Comparison of ENCODE assay signal across 8 mouse cellular contexts in the genomic region with DNA sequence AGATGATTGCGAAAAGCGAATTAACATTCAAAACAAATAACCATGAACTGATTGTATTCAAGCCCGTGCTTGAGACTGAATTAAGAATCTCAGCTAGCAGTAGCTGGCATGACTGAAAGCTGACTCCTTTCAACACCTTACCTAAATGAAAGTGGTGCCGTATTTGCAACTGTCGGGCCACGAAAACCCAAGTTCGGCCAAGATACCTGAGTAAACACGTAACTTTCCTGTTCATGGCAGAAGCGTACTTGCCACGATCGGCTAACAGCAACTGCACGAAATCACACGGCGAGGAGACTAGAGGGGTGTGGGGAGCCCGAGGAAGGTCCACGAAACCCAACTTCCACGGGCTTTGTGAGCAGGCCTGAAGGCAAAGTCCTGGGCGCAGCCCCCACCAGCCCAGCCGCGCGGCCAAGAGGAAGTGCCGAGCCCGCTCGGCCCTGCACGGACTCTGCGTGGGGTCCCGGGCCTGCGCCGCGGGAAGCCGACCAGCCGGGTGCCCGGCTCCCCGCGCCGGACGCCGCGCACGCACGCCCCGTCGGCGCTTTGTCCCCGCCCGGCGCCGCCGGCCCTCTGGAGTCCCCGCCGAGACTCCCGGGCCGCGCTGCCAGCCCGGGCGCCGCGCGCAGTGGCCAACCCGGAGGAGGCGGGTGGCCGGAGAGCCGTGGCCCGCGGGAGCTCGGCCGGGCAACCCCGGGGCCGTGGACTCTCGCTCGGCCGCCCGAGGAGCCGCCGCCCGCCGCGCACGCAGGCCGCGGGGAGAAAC. TPM values are rescaled to one million over a fixed set of nuclear protein-coding genes. Genes with fewer than 3 reads are reported as not detected.
A peak's percentile ranks its signal among the peaks of the same experiment; 100 is the strongest.
DNase-seq lines count a peak whose midpoint lies in the region; TF ChIP-seq lines count a peak whose summit lies in the region.

No protein-coding gene starts in this region.

- H3K9ac ChIP-seq in ES-Bruce4 (ENCODE audit: low read depth, poor library complexity, severe bottlenecking), result peak overlapping the region; percentile 84

- H3K4me1 ChIP-seq in ES-Bruce4 (ENCODE audit: control insufficient read depth, insufficient read depth, low read length), result no peaks in the 10 kb centered on the region
- peaks cover 29% of the 10 kb centered on the region for H3K4me1 ChIP-seq in forebrain, embryonic 10.5 days

- WGBS in forebrain, embryonic 10.5 days, result under 1% methylated on average over 68 of the region's 81 CpGs

- intact Hi-C loops in heart, postnatal 25 days (cut with DNase I), result loop anchor here (5.0 kb wide), 2 partner anchors 43 to 113 kb away; a partner anchor contains a TSS

- peak; percentile 62 for DNase-seq in adrenal gland, postnatal 25 days
- peak; percentile 64 for DNase-seq in forebrain, embryonic 10.5 days (ENCODE audit: extremely low spot score, low spot score)
- DNase-seq in heart, postnatal 25 days (ENCODE audit: low spot score), result peak; percentile 44
- DNase-seq in layer of hippocampus, adult 18-20 months (ENCODE audit: low spot score in 2 of 2), result peak; percentile 16 to 39
- DNase-seq in lung, postnatal 10 days, result peak; percentile 71
- DNase-seq in right cerebral cortex, adult 2 months (ENCODE audit: low spot score in 2 of 2), result peak; percentile 43 to 52
- DNase-seq in urinary bladder, postnatal 4 days (ENCODE audit: low spot score in 2 of 2), result peak; percentile 58 to 62

- H3K27me3 ChIP-seq in ES-Bruce4 (ENCODE audit: control insufficient read depth, insufficient read depth, low read length, poor library complexity, severe bottlenecking), result no peaks in the 10 kb centered on the region
- no peaks in the 10 kb centered on the region for H3K27me3 ChIP-seq in forebrain, embryonic 10.5 days (ENCODE audit: poor library complexity, severe bottlenecking)

- H3K4me3 ChIP-seq in ES-Bruce4 (ENCODE audit: low read depth, low read length), result peak overlapping the region; percentile 80
- H3K4me3 ChIP-seq in forebrain, embryonic 10.5 days, result peak overlapping the region; percentile 91

- TF ChIP-seq CTCF in ES-Bruce4 (IDR thresholded peaks at IDR 0.05; ENCODE audit: low read depth, low read length), result no peak

- no peak for TF ChIP-seq EP300 in ES-Bruce4 (IDR thresholded peaks at IDR 0.05; ENCODE audit: insufficient read depth, low read depth, low read length)

- peak overlapping the region; percentile 14; the same call in 1 of the 2 replicates for H3K27ac ChIP-seq in ES-Bruce4 (ENCODE audit: insufficient read depth, low read length)
- peak overlapping the region; percentile 98 for H3K27ac ChIP-seq in forebrain, embryonic 10.5 days

- H3K9me3 ChIP-seq in ES-Bruce4 (replicated peaks; ENCODE audit: control insufficient read depth, insufficient read depth, low read length, poor library complexity, severe bottlenecking), result no peaks in the 10 kb centered on the region
- H3K9me3 ChIP-seq in forebrain, embryonic 10.5 days, result no peaks in the 10 kb centered on the region

- TF ChIP-seq POLR2A in ES-Bruce4 (IDR thresholded peaks at IDR 0.05; ENCODE audit: insufficient read depth, low read length), result no peak

- H3K36me3 ChIP-seq in ES-Bruce4 (ENCODE audit: control insufficient read depth, insufficient read depth, low read length, poor library complexity, severe bottlenecking), result no peaks in the 10 kb centered on the region
- H3K36me3 ChIP-seq in forebrain, embryonic 10.5 days (replicated peaks), result no peaks in the 10 kb centered on the region; the same call in 1 of the 2 replicates

RNA-seq across cellular contexts. Expression of a gene that starts 0.8 kb away (rescaled TPM):
- 89.0 and 98.5 TPM in 2 replicates for polyA plus RNA-seq in ES-Bruce4 (2011; ENCODE audit: insufficient read depth, insufficient read length, low read depth, missing spikeins)
- total RNA-seq in adrenal gland, postnatal 25 days (2021), result 50.5 and 67.1 TPM in 2 replicates
- polyA plus RNA-seq in forebrain, embryonic 10.5 days (2016; fragmentation: Nextera tagmentation; extraction: Ambion mirVana), result 25.4 and 28.1 TPM in 2 replicates
- total RNA-seq in heart, postnatal 25 days (2021), result 10 to 100 TPM; 33.7 to 40.2 TPM
- 10 to 100 TPM; 37.6 to 38.9 TPM for total RNA-seq in layer of hippocampus, adult 18-20 months (2021)

Comparison
In these comparisons a context has a peak if more than half of its experiments do, and no peak if none do; other contexts are left out.
1. Peak in every context shown above with its lines: DNase-seq, H3K4me3 ChIP-seq and H3K27ac ChIP-seq.